Mouse (Mus musculus) G1E (cell line): Measurements from ENCODE around the gene D5Ertd579e. TPM values are rescaled to one million over a fixed set of nuclear protein-coding genes. Genes with fewer than 3 reads are reported as not detected.

Experiments
- ATAC-seq: 2 replicates; pipeline ENCODE4 v1.8.0; 2016; ENCODE audit warnings: mild to moderate bottlenecking; ENCODE audit not compliant: insufficient number of reproducible peaks, poor library complexity, low FRiP score, severe bottlenecking; ENCODE audit errors: extremely low read depth
- DNase-seq: peaks from one replicate; pipeline ENCODE4 v3.0.0; 2012; ENCODE audit warnings: low spot score
- H3K27me3 ChIP-seq: 2 replicates; pipeline ENCODE4 v1.6.1; 2012; ENCODE audit warnings: mild to moderate bottlenecking, low read length, inconsistent platforms; ENCODE audit not compliant: insufficient read depth
- H3K36me3 ChIP-seq: replicated peaks from 2 replicates; pipeline ENCODE3; 2012; ENCODE audit warnings: mild to moderate bottlenecking, inconsistent platforms
- H3K4me1 ChIP-seq: 2 replicates; pipeline ENCODE4 v1.6.1; 2012; ENCODE audit warnings: low read depth, low read length, inconsistent platforms, mixed read lengths; ENCODE audit not compliant: insufficient read depth
- H3K4me3 ChIP-seq: 2 replicates; pipeline ENCODE4 v1.5.1; 2012; ENCODE audit warnings: low read depth, mild to moderate bottlenecking, inconsistent platforms, low read length, moderate library complexity, mixed read lengths
- H3K9me3 ChIP-seq: replicated peaks from 2 replicates; pipeline ENCODE4 v1.6.1; 2012; ENCODE audit warnings: inconsistent platforms
- CTCF ChIP-seq: IDR thresholded peaks from 2 replicates; pipeline ENCODE4 v1.5.1; 2012; ENCODE audit warnings: low read depth, low read length, inconsistent platforms, mixed read lengths
- GATA1 ChIP-seq: IDR thresholded peaks from 2 replicates; pipeline ENCODE4 v1.6.1; 2012; ENCODE audit warnings: borderline replicate concordance, low read length, inconsistent platforms, mixed read lengths
- GATA2 ChIP-seq: IDR thresholded peaks from 2 replicates; pipeline ENCODE4 v1.6.1; 2012; ENCODE audit warnings: low read depth, low read length, inconsistent platforms, borderline replicate concordance
- POLR2AphosphoS5 ChIP-seq: IDR thresholded peaks from 2 replicates; pipeline ENCODE4 v1.6.1; 2012; ENCODE audit warnings: low read depth, low read length, inconsistent platforms; ENCODE audit not compliant: insufficient replicate concordance
- TAL1 ChIP-seq: conservative IDR thresholded peaks from 2 replicates; pipeline ENCODE4 v1.6.1; 2012; ENCODE audit warnings: low read depth, low read length, inconsistent platforms, mixed read lengths
- polyA plus RNA-seq: library from polyadenylated mRNA; stranded (reverse); fragments of >175 nt; gene quantifications from 2 replicates; pipeline ENCODE4 v1.2.3, GENCODE M21; 2012
- total RNA-seq, 2 experiments: library from RNA; stranded (forward) in 1 of 2; stranded (reverse) in 1 of 2; fragments of 200-1000 nt in 1 of 2; fragments of >200 nt in 1 of 2; fragmentation: Nextera tagmentation in 1 of 2; gene quantifications; 2 replicates each; pipeline ENCODE4 v1.2.3; 2014 to 2017

D5Ertd579e gene
- total and polyA plus RNA-seq, 3 experiments = 3.5 to 39.4 (median 27.5) TPM

- peaks cover 49% of the 10 kb centered on the region for H3K27me3 ChIP-seq
- H3K4me3 ChIP-seq = no peak overlapping the region
- DNase-seq (no peak), ATAC-seq (no peak)
- TF ChIP-seq POLR2AphosphoS5 (no peak), GATA2 (no peak), CTCF (no peak), TAL1 (no peak), GATA1 (no peak)
- peaks cover 63% of the 10 kb centered on the region for H3K4me1 ChIP-seq
- H3K9me3 ChIP-seq = no peaks in the 10 kb centered on the region
- no peaks in the 10 kb centered on the region for H3K36me3 ChIP-seq
Measured at GRCm38 (mm10) chr5:36717889-36718288, 22.1 kb upstream of the D5Ertd579e start.

GRCm38 (mm10) chr5:36716816-36717215 lies 21.0 kb upstream of the D5Ertd579e start:
- Histone ChIP-seq H3K4me1 (peaks cover 63% of the 10 kb centered on the region), H3K4me3 (no peak overlapping the region), H3K36me3 (no peaks in the 10 kb centered on the region), H3K9me3 (no peaks in the 10 kb centered on the region), H3K27me3 (peaks cover 54% of the 10 kb centered on the region)
- TF ChIP-seq GATA1 (no peak), TAL1 (no peak), CTCF (no peak), GATA2 (no peak), POLR2AphosphoS5 (no peak)
- ATAC-seq (no peak), DNase-seq (no peak)

GRCm38 (mm10) chr5:36714832-36715231 lies 19.0 kb upstream of the D5Ertd579e start:
- Histone ChIP-seq H3K4me1 (peaks cover 53% of the 10 kb centered on the region), H3K36me3 (no peaks in the 10 kb centered on the region), H3K9me3 (no peaks in the 10 kb centered on the region), H3K4me3 (no peak overlapping the region), H3K27me3 (peaks cover 62% of the 10 kb centered on the region)
- DNase-seq = no peak
- ATAC-seq = no peak
- TF ChIP-seq GATA2 (no peak), GATA1 (no peak), TAL1 (no peak), CTCF (no peak), POLR2AphosphoS5 (no peak)

- Histone ChIP-seq H3K9me3 (no peaks in the 10 kb centered on the region), H3K4me1 (peaks cover 44% of the 10 kb centered on the region), H3K36me3 (no peaks in the 10 kb centered on the region), H3K27me3 (peaks cover 60% of the 10 kb centered on the region), H3K4me3 (no peak overlapping the region)
- ATAC-seq (no peak), DNase-seq (no peak)
- TF ChIP-seq CTCF (no peak), GATA1 (no peak), TAL1 (no peak), POLR2AphosphoS5 (no peak), GATA2 (no peak)
Measured at GRCm38 (mm10) chr5:36713693-36714092, 17.9 kb upstream of the D5Ertd579e start.

- no peaks in the 10 kb centered on the region for H3K9me3 ChIP-seq
- peaks cover 38% of the 10 kb centered on the region for H3K4me1 ChIP-seq
- H3K27me3 ChIP-seq = peaks cover 53% of the 10 kb centered on the region
- H3K36me3 ChIP-seq = no peaks in the 10 kb centered on the region
- DNase-seq = peak; percentile 77
- peak overlapping the region; percentile 69 for H3K4me3 ChIP-seq
- TF ChIP-seq POLR2AphosphoS5 (no peak), CTCF (no peak), TAL1 (no peak), GATA1 (no peak), GATA2 (no peak)
- ATAC-seq = peak; percentile 89
Measured at GRCm38 (mm10) chr5:36712553-36713534, 17.0 kb upstream of the D5Ertd579e start.

GRCm38 (mm10) chr5:36711863-36712262 lies 16.0 kb upstream of the D5Ertd579e start:
- no peak overlapping the region for H3K4me3 ChIP-seq
- TF ChIP-seq TAL1 (no peak), POLR2AphosphoS5 (no peak), CTCF (no peak), GATA1 (no peak), GATA2 (no peak)

More at GRCm38 (mm10) chr5:36711863-36712262, 16.0 kb upstream of the D5Ertd579e start:
- H3K36me3 ChIP-seq = no peaks in the 10 kb centered on the region
- H3K4me1 ChIP-seq = peaks cover 33% of the 10 kb centered on the region
- ATAC-seq = no peak
- peaks cover 47% of the 10 kb centered on the region for H3K27me3 ChIP-seq
- peak; percentile 43 for DNase-seq
- no peaks in the 10 kb centered on the region for H3K9me3 ChIP-seq
